Mouse (Mus musculus): ENCODE data around the gene Rnf26. TPM values are rescaled to one million over a fixed set of nuclear protein-coding genes. Genes with fewer than 3 reads are reported as not detected.

Gene Rnf26
- total RNA-seq, 1 experiment from 2014 or later, result 27.5 TPM

GRCm38 (mm10) chr9:44047571-44048490 lies 65.5 kb downstream of the Rnf26 start:
- DNase-seq, result no peak

GRCm38 (mm10) chr9:44047071-44047470 lies 66.2 kb downstream of the Rnf26 start:
- no peak for DNase-seq

GRCm38 (mm10) chr9:44046426-44046825 lies 66.9 kb downstream of the Rnf26 start:
- DNase-seq, result no peak

- no peak for DNase-seq
These were observed 67.4 kb downstream of the Rnf26 start for GRCm38 (mm10) chr9:44045884-44046272.

Other genes with a start within 250 kb of the Rnf26 start
- gene Thy1, start 70.1 kb downstream of the Rnf26 start, total RNA-seq (2021), result 35.7 and 56.8 TPM in 2 replicates
- 49.5 and 54.9 TPM in 2 replicates for gene Usp2, start 46.5 kb downstream of the Rnf26 start, total RNA-seq (2021)
- not detected in 2 replicates for gene Mfrp, start 11.8 kb downstream of the Rnf26 start, total RNA-seq (2021)
- 11.1 and 14.9 TPM in 2 replicates for gene C1qtnf5, start 6.3 kb downstream of the Rnf26 start, total RNA-seq (2021)
- 0.15 and 0.52 TPM in 2 replicates for gene Gm49380, start within 50 bp of the Rnf26 start, total RNA-seq (2021)
- gene Mcam, start 21.0 kb upstream of the Rnf26 start, total RNA-seq (2021), result 65.3 and 76.6 TPM in 2 replicates
- 33.1 and 34.4 TPM in 2 replicates for gene Cbl, start 120.5 kb upstream of the Rnf26 start, total RNA-seq (2021)
- 1.1 and 2.5 TPM in 2 replicates for gene Ccdc153, start 127.2 kb upstream of the Rnf26 start, total RNA-seq (2021)
- 0.30 TPM in 1 of 2 replicates, not detected in the other for gene Pdzd3, start 138.0 kb upstream of the Rnf26 start, total RNA-seq (2021)
- gene Nlrx1, start 155.1 kb upstream of the Rnf26 start, total RNA-seq (2021), result 17.6 and 20.7 TPM in 2 replicates
- gene Abcg4, start 175.1 kb upstream of the Rnf26 start, total RNA-seq (2021), result 19.0 and 28.8 TPM in 2 replicates
- gene Hinfp, start 192.2 kb upstream of the Rnf26 start, total RNA-seq (2021), result 20.3 and 22.1 TPM in 2 replicates
- gene C2cd2l, start 206.8 kb upstream of the Rnf26 start, total RNA-seq (2021), result 27.8 and 40.4 TPM in 2 replicates
- gene Dpagt1, start 212.5 kb upstream of the Rnf26 start, total RNA-seq (2021), result 27.1 and 29.5 TPM in 2 replicates
- 76.0 and 90.3 TPM in 2 replicates for gene H2afx, start 221.2 kb upstream of the Rnf26 start, total RNA-seq (2021)
- gene Hmbs, start 230.7 kb upstream of the Rnf26 start, total RNA-seq (2021), result 77.5 and 92.0 TPM in 2 replicates
- 41.6 and 44.1 TPM in 2 replicates for gene Vps11, start 248.2 kb upstream of the Rnf26 start, total RNA-seq (2021)